Mouse (Mus musculus) olfactory bulb, adult 2 months (tissue): Measurements from ENCODE around the gene Slco3a1.

Experiments
- CTCF ChIP-seq: fragments of 200-500 bp; IDR thresholded peaks from 2 replicates; pipeline ENCODE4 v1.5.1; 2012; ENCODE audit warnings: low read depth, mild to moderate bottlenecking, low read length, moderate library complexity; ENCODE audit not compliant: insufficient read depth
- POLR2A ChIP-seq: fragments of 200-500 bp; IDR thresholded peaks from 2 replicates; pipeline ENCODE4 v1.6.1; 2012; ENCODE audit warnings: mild to moderate bottlenecking, low read depth, low read length, moderate library complexity; ENCODE audit not compliant: insufficient read depth

GRCm38 (mm10) chr7:74386257-74386656 is 168.3 kb downstream of the Slco3a1 start:
- no peak for TF ChIP-seq CTCF
- TF ChIP-seq POLR2A, result no peak
